Mouse (Mus musculus): ENCODE measurements at regions not wholly inside any gene's neighbourhood (a gene's known extent, or its start where the extent isn't known, plus 50 kb on each side); places are given as distances from the start of the nearest gene placed in this dataset.

GRCm38 (mm10) chr8:26847009-26847408 is 130.1 kb upstream of the Zfp703 start:
- no peaks in the 10 kb centered on the region for H3K36me3 ChIP-seq (ENCODE audit: control insufficient read depth, insufficient read depth)
- no peaks in the 10 kb centered on the region for H3K79me3 ChIP-seq (ENCODE audit: low read depth)
- no peak overlapping the region for H3ac ChIP-seq (ENCODE audit: control insufficient read depth, insufficient read length, low read depth)
- H3K27me3 ChIP-seq (ENCODE audit: control insufficient read depth, insufficient read depth, insufficient read length) = no peaks in the 10 kb centered on the region
- no peaks in the 10 kb centered on the region for H3K79me2 ChIP-seq (ENCODE audit: control insufficient read depth, insufficient read depth)
- H3K4me3 ChIP-seq (ENCODE audit: insufficient read depth, poor library complexity, severe bottlenecking) = no peak overlapping the region
- TF ChIP-seq MYOG (IDR thresholded peaks at IDR 0.05; ENCODE audit: control insufficient read depth, extremely low read depth, insufficient read length) (no peak), USF1 (IDR thresholded peaks at IDR 0.05; ENCODE audit: low read depth) (no peak), CTCF (IDR thresholded peaks at IDR 0.05; ENCODE audit: control insufficient read depth, insufficient read depth, insufficient read length) (no peak), MYOD1 (IDR thresholded peaks at IDR 0.05; ENCODE audit: control insufficient read depth, insufficient read length, low read depth) (no peak), CEBPB (IDR thresholded peaks at IDR 0.05; ENCODE audit: low read depth) (no peak), FOSL1 (IDR thresholded peaks at IDR 0.05; ENCODE audit: insufficient read depth, low read length, poor library complexity, severe bottlenecking) (no peak), MAX (IDR thresholded peaks at IDR 0.05) (no peak)

DNA sequence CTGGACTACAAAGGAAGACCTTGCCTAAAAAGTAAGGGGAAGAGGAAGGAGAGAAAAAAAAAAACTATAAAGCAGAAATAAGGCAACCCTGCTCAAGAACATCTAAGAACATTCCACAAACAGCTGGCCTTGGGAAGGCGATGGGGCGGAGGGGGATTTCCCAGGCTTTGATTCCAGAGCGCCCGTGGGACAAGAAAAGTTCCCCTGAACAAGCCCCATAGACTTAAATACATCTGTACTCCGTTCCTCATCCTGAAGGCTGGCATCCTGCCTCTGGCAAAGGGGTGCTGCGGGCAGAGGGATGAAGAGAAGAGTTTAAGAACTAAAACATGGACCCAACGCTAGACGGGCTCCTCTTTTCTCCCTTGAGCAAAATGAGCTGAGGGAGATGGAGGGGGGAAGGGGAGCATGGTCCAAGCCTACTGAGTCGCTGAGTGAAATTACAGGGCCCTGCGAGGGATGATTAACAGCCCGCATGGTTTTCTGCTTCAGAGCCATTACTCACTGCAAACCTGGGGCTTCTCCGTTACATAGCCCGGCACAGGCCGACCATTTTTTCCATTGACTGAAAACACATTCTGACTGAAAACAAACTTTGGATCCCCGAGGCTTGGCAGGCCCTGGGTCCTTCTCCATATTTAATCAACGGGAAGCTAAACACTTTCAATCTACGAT is 128.9 kb upstream of the Zfp703 start:
- no peak overlapping the region for H3ac ChIP-seq (ENCODE audit: control insufficient read depth, insufficient read length, low read depth)
- no peaks in the 10 kb centered on the region for H3K36me3 ChIP-seq (ENCODE audit: control insufficient read depth, insufficient read depth)
- TF ChIP-seq CEBPB (IDR thresholded peaks at IDR 0.05; ENCODE audit: low read depth) = no peak
- no peak for TF ChIP-seq MYOD1 (IDR thresholded peaks at IDR 0.05; ENCODE audit: control insufficient read depth, insufficient read length, low read depth)
- no peak for TF ChIP-seq USF1 (IDR thresholded peaks at IDR 0.05; ENCODE audit: low read depth)
- no peak for TF ChIP-seq FOSL1 (IDR thresholded peaks at IDR 0.05; ENCODE audit: insufficient read depth, low read length, poor library complexity, severe bottlenecking)
- no peak for TF ChIP-seq CTCF (IDR thresholded peaks at IDR 0.05; ENCODE audit: control insufficient read depth, insufficient read depth, insufficient read length)
- TF ChIP-seq MYOG (IDR thresholded peaks at IDR 0.05; ENCODE audit: control insufficient read depth, extremely low read depth, insufficient read length) = no peak
- no peak for TF ChIP-seq MAX (IDR thresholded peaks at IDR 0.05)
- no peak overlapping the region for H3K4me3 ChIP-seq (ENCODE audit: insufficient read depth, poor library complexity, severe bottlenecking)
- H3K79me2 ChIP-seq (ENCODE audit: control insufficient read depth, insufficient read depth) = no peaks in the 10 kb centered on the region
- H3K79me3 ChIP-seq (ENCODE audit: low read depth) = no peaks in the 10 kb centered on the region
- H3K27me3 ChIP-seq (ENCODE audit: control insufficient read depth, insufficient read depth, insufficient read length) = no peaks in the 10 kb centered on the region

DNA sequence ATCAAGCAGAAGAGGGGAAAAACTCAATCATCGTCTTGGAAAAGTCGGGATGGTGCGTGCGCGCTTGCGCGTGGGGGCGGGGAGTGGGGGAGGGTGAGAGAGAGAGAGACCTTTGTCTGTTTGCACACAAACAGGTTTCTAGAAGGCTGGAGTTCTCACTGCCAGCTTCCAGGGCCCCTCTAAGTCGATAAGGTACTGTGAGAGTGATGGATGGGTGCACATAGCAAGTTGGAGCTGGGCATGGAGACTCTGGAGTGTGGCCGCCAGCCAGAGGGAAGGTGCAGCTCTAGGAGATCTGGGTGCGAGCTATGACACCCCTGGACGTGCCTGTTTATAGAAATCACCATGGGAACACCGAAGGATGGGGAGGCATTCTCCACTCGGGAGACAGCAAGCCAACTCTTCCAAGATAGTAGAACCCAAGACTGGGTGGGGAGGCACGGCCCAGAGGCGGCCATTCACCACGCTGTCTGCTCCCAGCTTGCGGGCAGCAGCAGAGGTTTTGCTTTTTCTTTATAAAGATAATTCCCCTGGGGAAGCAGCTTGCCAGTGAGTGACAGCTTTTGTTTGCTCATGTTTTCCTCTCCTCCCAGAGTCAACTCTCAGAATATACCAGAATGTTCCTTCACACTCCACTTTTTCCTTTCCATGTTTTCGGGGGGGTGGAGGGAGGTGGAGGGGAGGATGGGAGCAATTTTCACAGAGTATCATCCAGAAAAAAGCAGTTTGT is 128.0 kb upstream of the Zfp703 start:
- Histone ChIP-seq H3K4me3 (ENCODE audit: insufficient read depth, poor library complexity, severe bottlenecking) (no peak overlapping the region), H3K79me2 (ENCODE audit: control insufficient read depth, insufficient read depth) (no peaks in the 10 kb centered on the region), H3K79me3 (ENCODE audit: low read depth) (no peaks in the 10 kb centered on the region), H3K27me3 (ENCODE audit: control insufficient read depth, insufficient read depth, insufficient read length) (no peaks in the 10 kb centered on the region), H3K36me3 (ENCODE audit: control insufficient read depth, insufficient read depth) (no peaks in the 10 kb centered on the region), H3ac (ENCODE audit: control insufficient read depth, insufficient read length, low read depth) (no peak overlapping the region)
- TF ChIP-seq CEBPB (IDR thresholded peaks at IDR 0.05; ENCODE audit: low read depth) (no peak), MAX (IDR thresholded peaks at IDR 0.05) (no peak), USF1 (IDR thresholded peaks at IDR 0.05; ENCODE audit: low read depth) (no peak), MYOD1 (IDR thresholded peaks at IDR 0.05; ENCODE audit: control insufficient read depth, insufficient read length, low read depth) (no peak), CTCF (IDR thresholded peaks at IDR 0.05; ENCODE audit: control insufficient read depth, insufficient read depth, insufficient read length) (no peak), FOSL1 (IDR thresholded peaks at IDR 0.05; ENCODE audit: insufficient read depth, low read length, poor library complexity, severe bottlenecking) (no peak), MYOG (IDR thresholded peaks at IDR 0.05; ENCODE audit: control insufficient read depth, extremely low read depth, insufficient read length) (no peak)

DNA sequence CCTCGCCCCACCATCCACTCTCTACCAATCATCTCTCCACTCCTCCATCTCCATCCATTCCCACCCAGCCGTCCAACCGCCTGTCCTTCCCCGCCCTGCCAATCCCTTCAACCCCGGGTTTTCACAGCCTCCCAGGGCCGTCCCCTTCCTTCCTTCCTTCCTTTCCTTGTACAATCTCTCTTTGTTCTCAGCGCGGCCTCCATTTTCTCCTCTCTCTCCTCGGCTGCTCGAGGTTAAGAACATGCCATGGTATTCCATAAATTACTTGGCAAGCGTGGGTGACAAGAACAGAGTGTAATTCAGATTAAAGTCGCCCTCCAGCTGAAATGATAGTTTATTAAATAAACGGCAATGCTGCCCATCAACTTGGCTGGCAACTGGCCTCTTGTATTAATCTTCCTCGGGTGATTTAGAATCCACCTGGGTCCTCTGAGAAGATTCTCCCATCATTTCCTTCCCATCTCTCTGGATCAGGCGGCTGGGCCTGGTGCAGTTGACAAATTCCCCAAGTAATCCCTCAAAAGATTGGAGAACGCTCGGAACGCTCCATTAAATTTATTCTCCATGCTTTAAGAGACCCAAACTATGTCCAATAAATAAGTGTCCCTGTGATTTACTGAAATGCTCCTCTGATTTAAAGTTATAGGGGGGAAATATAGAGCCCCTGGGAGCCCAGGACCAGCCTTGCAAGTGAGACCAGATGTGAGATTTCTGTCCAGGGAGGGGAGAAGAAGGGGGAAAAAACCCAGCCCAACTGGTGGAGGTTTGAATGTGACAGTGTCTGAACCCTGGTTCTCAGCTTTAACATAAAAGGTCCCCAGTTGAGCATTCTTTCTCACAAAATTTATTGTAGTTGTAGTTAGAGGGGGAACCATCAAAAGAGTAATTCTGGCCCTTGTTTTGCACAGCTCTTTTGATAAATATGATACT is 125.0 kb upstream of the Zfp703 start:
- no peak overlapping the region for H3ac ChIP-seq (ENCODE audit: control insufficient read depth, insufficient read length, low read depth)
- no peaks in the 10 kb centered on the region for H3K27me3 ChIP-seq (ENCODE audit: control insufficient read depth, insufficient read depth, insufficient read length)
- TF ChIP-seq CTCF (IDR thresholded peaks at IDR 0.05; ENCODE audit: control insufficient read depth, insufficient read depth, insufficient read length) (no peak), FOSL1 (IDR thresholded peaks at IDR 0.05; ENCODE audit: insufficient read depth, low read length, poor library complexity, severe bottlenecking) (no peak), MYOD1 (IDR thresholded peaks at IDR 0.05; ENCODE audit: control insufficient read depth, insufficient read length, low read depth) (no peak), MAX (IDR thresholded peaks at IDR 0.05) (no peak), MYOG (IDR thresholded peaks at IDR 0.05; ENCODE audit: control insufficient read depth, extremely low read depth, insufficient read length) (no peak), USF1 (IDR thresholded peaks at IDR 0.05; ENCODE audit: low read depth) (no peak), CEBPB (IDR thresholded peaks at IDR 0.05; ENCODE audit: low read depth) (no peak)
- H3K4me3 ChIP-seq (ENCODE audit: insufficient read depth, poor library complexity, severe bottlenecking) = no peak overlapping the region
- no peaks in the 10 kb centered on the region for H3K36me3 ChIP-seq (ENCODE audit: control insufficient read depth, insufficient read depth)
- no peaks in the 10 kb centered on the region for H3K79me2 ChIP-seq (ENCODE audit: control insufficient read depth, insufficient read depth)
- H3K79me3 ChIP-seq (ENCODE audit: low read depth) = no peaks in the 10 kb centered on the region

DNA sequence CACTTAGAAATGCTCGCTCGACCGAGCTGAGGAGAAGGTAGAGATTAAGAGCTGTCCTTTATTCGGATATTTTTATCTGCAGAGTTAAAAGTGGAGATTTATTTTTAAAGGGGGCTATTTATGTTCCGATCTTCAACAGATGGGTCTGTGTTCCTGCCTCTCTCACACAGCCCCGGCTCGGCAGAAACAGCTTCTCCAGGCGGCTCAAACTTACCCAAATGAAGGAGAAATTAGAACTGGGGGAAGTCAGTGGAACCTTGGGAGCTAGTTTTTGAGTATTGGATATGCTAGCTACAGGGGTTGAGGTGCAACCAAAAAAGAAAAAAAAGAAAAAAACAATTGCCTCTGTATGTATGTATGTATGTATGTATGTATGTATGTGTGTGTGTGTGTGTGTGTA is 124.2 kb upstream of the Zfp703 start:
- TF ChIP-seq MYOD1 (IDR thresholded peaks at IDR 0.05; ENCODE audit: control insufficient read depth, insufficient read length, low read depth) (no peak), MYOG (IDR thresholded peaks at IDR 0.05; ENCODE audit: control insufficient read depth, extremely low read depth, insufficient read length) (no peak), FOSL1 (IDR thresholded peaks at IDR 0.05; ENCODE audit: insufficient read depth, low read length, poor library complexity, severe bottlenecking) (no peak), USF1 (IDR thresholded peaks at IDR 0.05; ENCODE audit: low read depth) (no peak), MAX (IDR thresholded peaks at IDR 0.05) (no peak), CTCF (IDR thresholded peaks at IDR 0.05; ENCODE audit: control insufficient read depth, insufficient read depth, insufficient read length) (no peak), CEBPB (IDR thresholded peaks at IDR 0.05; ENCODE audit: low read depth) (no peak)
- Histone ChIP-seq H3K36me3 (ENCODE audit: control insufficient read depth, insufficient read depth) (no peaks in the 10 kb centered on the region), H3K79me2 (ENCODE audit: control insufficient read depth, insufficient read depth) (no peaks in the 10 kb centered on the region), H3K79me3 (ENCODE audit: low read depth) (no peaks in the 10 kb centered on the region), H3K4me3 (ENCODE audit: insufficient read depth, poor library complexity, severe bottlenecking) (no peak overlapping the region), H3K27me3 (ENCODE audit: control insufficient read depth, insufficient read depth, insufficient read length) (no peaks in the 10 kb centered on the region), H3ac (ENCODE audit: control insufficient read depth, insufficient read length, low read depth) (no peak overlapping the region)

All from C2C12 (cell line).